Mouse (Mus musculus): ENCODE results near the gene Iqcn.

DNA sequence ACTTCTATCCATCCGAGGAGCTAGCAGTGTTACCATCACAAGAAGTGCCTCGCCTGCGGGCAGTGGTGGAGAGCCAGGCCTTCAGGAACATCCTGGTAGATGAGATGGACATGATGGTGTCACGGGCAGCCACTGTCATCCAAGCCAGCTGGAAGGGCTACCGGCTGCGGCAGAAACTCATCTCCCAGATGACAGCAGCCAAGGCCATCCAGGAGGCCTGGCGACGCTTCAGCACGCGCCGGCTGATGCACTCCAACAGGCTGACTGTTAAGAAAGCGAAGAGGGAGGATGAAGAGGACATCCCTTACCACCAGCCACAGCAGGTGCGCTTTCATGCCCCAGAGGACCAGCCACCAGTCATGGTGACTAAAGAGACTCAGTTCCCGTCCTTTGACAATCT is 5.0 kb downstream of the Iqcn start:
- TF ChIP-seq GATA1 (IDR thresholded peaks at IDR 0.05; ENCODE audit: borderline replicate concordance, low read length), result no peak
- TF ChIP-seq FLI1 (IDR thresholded peaks at IDR 0.05; ENCODE audit: low read length), result no peak
